ENCODE assay signal across 20 mouse cellular contexts in genomic region chr16:92850416-92850815, GRCm38 (mm10).
"Had no signal": no experiment of that assay in that cellular context is flagged by ENCODE, and none has a peak within 500 bp of the region (broad histone marks: within the 10 kb centered on the region; RNA-seq: fewer than 3 reads in every experiment).

No protein-coding gene starts in this region.

- DNase-seq: kidney, adult 2 months; kidney, postnatal 25 days; layer of hippocampus, adult 9-11 months; liver; thymus, adult 18-20 months; thymus, postnatal 36 days had no signal

- H3K36me3 ChIP-seq: limb, embryonic 10.5 days; limb, embryonic 13.5 days; liver, embryonic 12.5 days; liver, embryonic 15.5 days; midbrain, embryonic 10.5 days; midbrain, embryonic 13.5 days; neural tube, embryonic 13.5 days had no signal

- H3K9me3 ChIP-seq: limb, embryonic 10.5 days; limb, embryonic 13.5 days; liver, embryonic 12.5 days; liver, embryonic 15.5 days; midbrain, embryonic 10.5 days; midbrain, embryonic 13.5 days; neural tube, embryonic 13.5 days had no signal

- H3K27me3 ChIP-seq: limb, embryonic 13.5 days; liver, embryonic 15.5 days; midbrain, embryonic 13.5 days; neural tube, embryonic 13.5 days had no signal

- H3K9ac ChIP-seq: limb, embryonic 13.5 days; liver, embryonic 12.5 days; liver, embryonic 15.5 days; midbrain, embryonic 13.5 days; neural tube, embryonic 13.5 days had no signal

- H3K4me1 ChIP-seq: liver, embryonic 12.5 days; liver, embryonic 15.5 days; neural tube, embryonic 13.5 days had no signal

- H3K4me2 ChIP-seq: limb, embryonic 13.5 days; liver, embryonic 12.5 days; liver, embryonic 15.5 days; midbrain, embryonic 13.5 days; neural tube, embryonic 13.5 days had no signal

- H3K4me3 ChIP-seq: layer of hippocampus, adult 2 months; limb, embryonic 10.5 days; limb, embryonic 13.5 days; liver, embryonic 12.5 days; liver, embryonic 15.5 days; megakaryocyte, embryonic 14.5 days; midbrain, embryonic 10.5 days; midbrain, embryonic 13.5 days; myocyte; neural tube, embryonic 13.5 days had no signal

- ATAC-seq: intestine, postnatal 0 days; liver, embryonic 12.5 days; midbrain, embryonic 13.5 days; midbrain, embryonic 16.5 days had no signal

- H3K27ac ChIP-seq: kidney, postnatal 0 days; layer of hippocampus, adult 2 months; limb, embryonic 10.5 days; limb, embryonic 13.5 days; liver, embryonic 12.5 days; liver, embryonic 15.5 days; macrophage; midbrain, embryonic 10.5 days; midbrain, embryonic 13.5 days; neural tube, embryonic 13.5 days had no signal
